Mouse (Mus musculus): ENCODE results near the gene Defb23.

GRCm38 (mm10) chr2:152480881-152481280, 16.5 kb upstream of the Defb23 start:
- TF ChIP-seq POLR2A (IDR thresholded peaks at IDR 0.05; ENCODE audit: insufficient read depth, low read depth, low read length) (no peak), CTCF (IDR thresholded peaks at IDR 0.05) (no peak), EP300 (IDR thresholded peaks at IDR 0.05; ENCODE audit: insufficient read depth, low read depth, low read length) (no peak)
